Mouse (Mus musculus) forebrain, postnatal 0 days (tissue): ENCODE measurements around the gene Fam189a2. TPM values are rescaled to one million over a fixed set of nuclear protein-coding genes. Genes with fewer than 3 reads are reported as not detected.

ENCODE experiments used
- ATAC-seq: fragments of 200-750 bp; cut with Nextera tagmentation; 2 replicates; pipeline ENCODE4 v1.8.0; 2017; ENCODE audit warnings: mild to moderate bottlenecking, moderate library complexity
- DNase-seq: peaks from one replicate; pipeline ENCODE4 v3.0.0-alpha.2; 2015
- H3K27ac ChIP-seq: fragments of 300-500 bp; sonication (generic); 2 replicates; pipeline ENCODE4 v1.5.1; 2014; ENCODE audit warnings: low read depth, mild to moderate bottlenecking, antibody characterized with exemption, low read length, moderate library complexity, mixed read lengths
- H3K27me3 ChIP-seq: fragments of 300-500 bp; sonication (generic); 2 replicates; pipeline ENCODE4 v1.6.1; 2014; ENCODE audit warnings: mild to moderate bottlenecking, low read length, mixed read lengths; ENCODE audit not compliant: insufficient read depth
- H3K36me3 ChIP-seq: fragments of 300-500 bp; sonication (generic); 2 replicates; pipeline ENCODE4 v1.6.1; 2014; ENCODE audit warnings: mild to moderate bottlenecking, moderate library complexity; ENCODE audit not compliant: insufficient read depth
- H3K4me1 ChIP-seq: fragments of 300-500 bp; sonication (generic); 2 replicates; pipeline ENCODE4 v1.6.1; 2014; ENCODE audit warnings: antibody characterized with exemption; ENCODE audit not compliant: insufficient read depth
- H3K4me2 ChIP-seq: fragments of 300-500 bp; sonication (generic); 2 replicates; pipeline ENCODE4 v1.6.1; 2014; ENCODE audit warnings: low read depth, mild to moderate bottlenecking, moderate library complexity
- H3K4me3 ChIP-seq: fragments of 300-500 bp; sonication (generic); 2 replicates; pipeline ENCODE4 v1.5.1; 2014; ENCODE audit warnings: low read depth, low read length, mixed read lengths
- H3K9ac ChIP-seq: fragments of 300-500 bp; sonication (generic); 2 replicates; pipeline ENCODE4 v1.6.1; 2014; ENCODE audit warnings: mild to moderate bottlenecking
- H3K9me3 ChIP-seq: fragments of 300-500 bp; sonication (generic); 2 replicates; pipeline ENCODE4 v1.6.1; 2016; ENCODE audit warnings: low read length
- CTCF ChIP-seq: sonication (generic); IDR thresholded peaks from 2 replicates; pipeline ENCODE4 v1.5.1; 2016; ENCODE audit warnings: antibody characterized with exemption, control low read depth, low read depth
- WGBS: fragments of 180-500 bp; shearing (Covaris S2); extraction: QIAGEN DNeasy Blood & Tissue Kit; methylation state at CpG from one replicate; pipeline ENCODE4 v1.1.7; 2014; 5-methylcytosine and 5-hydroxymethylcytosine counted together
- polyA plus RNA-seq: library from polyadenylated mRNA; unstranded; fragments of >200 nt; fragmentation: Nextera tagmentation; extraction: Ambion mirVana; gene quantifications from 2 replicates; pipeline ENCODE4 v1.2.1, GENCODE M21; 2015
- total RNA-seq: library from RNA; depleted of rRNA; stranded (reverse); fragments of >200 nt; gene quantifications from 2 replicates; pipeline ENCODE4 v1.2.3, GENCODE M21; 2014; rRNA removed

The Fam189a2 gene
- total RNA-seq, result 8.2 and 8.4 TPM in 2 replicates
- polyA plus RNA-seq, result 1.8 and 2.5 TPM in 2 replicates

GRCm38 (mm10) chr19:24030871-24031556 is at the start of gene Fam189a2:
Gene Fam189a2 (minus strand): TSS chr19:24031019.
- DNase-seq (peak; percentile 54), ATAC-seq (peak; percentile 91)
- H3K4me3 ChIP-seq, result peak within 1 kb of the TSS; percentile 74
- no peak for TF ChIP-seq CTCF
- H3K27ac ChIP-seq, result 0 out of 2 replicates have a peak within 1 kb of the TSS, but pooled peaks have one; percentile 29
- peaks cover 5% of the 10 kb centered on the region; the same call in 1 of the 2 replicates for H3K4me1 ChIP-seq
- H3K27me3 ChIP-seq, result peaks cover 21% of the 10 kb centered on the region
- under 1% methylated on average over 56 of the region's 65 CpGs for WGBS
- H3K4me2 ChIP-seq, result peak within 1 kb of the TSS; percentile 88
- no peaks in the 10 kb centered on the region for H3K9me3 ChIP-seq
- H3K36me3 ChIP-seq, result no peaks in the 10 kb centered on the region
- H3K9ac ChIP-seq, result peak within 1 kb of the TSS; percentile 68

- WGBS, result 98% methylated on average over 3 of the region's 3 CpGs
- Histone ChIP-seq H3K4me3 (no peak overlapping the region), H3K27me3 (no peaks in the 10 kb centered on the region), H3K36me3 (no peaks in the 10 kb centered on the region), H3K27ac (no peak overlapping the region), H3K4me1 (no peaks in the 10 kb centered on the region), H3K4me2 (no peak overlapping the region), H3K9me3 (no peaks in the 10 kb centered on the region), H3K9ac (no peak overlapping the region)
- TF ChIP-seq CTCF, result no peak
- DNase-seq (no peak), ATAC-seq (no peak)
Measured at GRCm38 (mm10) chr19:24077658-24078057, 46.8 kb upstream of the Fam189a2 start.

GRCm38 (mm10) chr19:24076536-24076935 is 45.7 kb upstream of the Fam189a2 start:
- H3K9me3 ChIP-seq, result no peaks in the 10 kb centered on the region
- no peaks in the 10 kb centered on the region for H3K36me3 ChIP-seq
- H3K4me1 ChIP-seq, result no peaks in the 10 kb centered on the region
- ATAC-seq (no peak), DNase-seq (no peak)
- H3K27ac ChIP-seq, result no peak overlapping the region
- no peak overlapping the region for H3K4me2 ChIP-seq
- TF ChIP-seq CTCF, result no peak
- 93% methylated on average over 7 of the region's 7 CpGs for WGBS
- H3K4me3 ChIP-seq, result no peak overlapping the region
- no peak overlapping the region for H3K9ac ChIP-seq
- no peaks in the 10 kb centered on the region for H3K27me3 ChIP-seq

- Histone ChIP-seq H3K36me3 (no peaks in the 10 kb centered on the region), H3K27ac (no peak overlapping the region), H3K9ac (no peak overlapping the region), H3K27me3 (no peaks in the 10 kb centered on the region), H3K4me3 (no peak overlapping the region), H3K4me1 (no peaks in the 10 kb centered on the region), H3K4me2 (no peak overlapping the region), H3K9me3 (no peaks in the 10 kb centered on the region)
- DNase-seq (no peak), ATAC-seq (no peak)
- no peak for TF ChIP-seq CTCF
- WGBS, result 87% methylated on average over 8 of the region's 8 CpGs
Measured at GRCm38 (mm10) chr19:24075927-24076326, 45.1 kb upstream of the Fam189a2 start.

- H3K4me2 ChIP-seq, result no peak overlapping the region
- 48% methylated on average over 4 of the region's 4 CpGs for WGBS
- ATAC-seq (no peak), DNase-seq (no peak)
- no peak overlapping the region for H3K4me3 ChIP-seq
- no peak overlapping the region for H3K9ac ChIP-seq
- no peaks in the 10 kb centered on the region for H3K9me3 ChIP-seq
- no peaks in the 10 kb centered on the region for H3K4me1 ChIP-seq
- no peaks in the 10 kb centered on the region for H3K27me3 ChIP-seq
- no peaks in the 10 kb centered on the region for H3K36me3 ChIP-seq
- H3K27ac ChIP-seq, result no peak overlapping the region
- no peak for TF ChIP-seq CTCF
Measured at GRCm38 (mm10) chr19:24073155-24073554, 42.3 kb upstream of the Fam189a2 start.

GRCm38 (mm10) chr19:24064348-24064895 is 33.6 kb upstream of the Fam189a2 start:
- no peak for TF ChIP-seq CTCF
- Histone ChIP-seq H3K9me3 (no peaks in the 10 kb centered on the region), H3K9ac (no peak overlapping the region), H3K36me3 (no peaks in the 10 kb centered on the region), H3K4me3 (no peak overlapping the region), H3K4me1 (no peaks in the 10 kb centered on the region), H3K4me2 (no peak overlapping the region), H3K27ac (no peak overlapping the region), H3K27me3 (no peaks in the 10 kb centered on the region)
- DNase-seq (no peak), ATAC-seq (no peak)
- 47% methylated on average over 12 of the region's 12 CpGs for WGBS

GRCm38 (mm10) chr19:24063585-24063984 is 32.8 kb upstream of the Fam189a2 start:
- Histone ChIP-seq H3K27me3 (no peaks in the 10 kb centered on the region), H3K27ac (no peak overlapping the region), H3K4me1 (no peaks in the 10 kb centered on the region), H3K9ac (no peak overlapping the region), H3K9me3 (no peaks in the 10 kb centered on the region), H3K4me2 (no peak overlapping the region), H3K36me3 (no peaks in the 10 kb centered on the region), H3K4me3 (no peak overlapping the region)
- DNase-seq (no peak), ATAC-seq (no peak)
- no peak for TF ChIP-seq CTCF
- WGBS, result 85% methylated on average over 4 of the region's 4 CpGs
